Mouse (Mus musculus) layer of hippocampus, postnatal 25 days (tissue): ENCODE measurements at regions not wholly inside any gene's neighbourhood (a gene's known extent, or its start where the extent isn't known, plus 50 kb on each side); places are given as distances from the start of the nearest gene placed in this dataset.

Experiments
- DNase-seq, 2 experiments: peaks; one replicate each; pipeline ENCODE4 v3.0.0; 2022; ENCODE audit warnings: mixed read lengths in 2 of 2, low spot score in 1 of 2; ENCODE audit errors: extremely low spot score in 1 of 2

DNA sequence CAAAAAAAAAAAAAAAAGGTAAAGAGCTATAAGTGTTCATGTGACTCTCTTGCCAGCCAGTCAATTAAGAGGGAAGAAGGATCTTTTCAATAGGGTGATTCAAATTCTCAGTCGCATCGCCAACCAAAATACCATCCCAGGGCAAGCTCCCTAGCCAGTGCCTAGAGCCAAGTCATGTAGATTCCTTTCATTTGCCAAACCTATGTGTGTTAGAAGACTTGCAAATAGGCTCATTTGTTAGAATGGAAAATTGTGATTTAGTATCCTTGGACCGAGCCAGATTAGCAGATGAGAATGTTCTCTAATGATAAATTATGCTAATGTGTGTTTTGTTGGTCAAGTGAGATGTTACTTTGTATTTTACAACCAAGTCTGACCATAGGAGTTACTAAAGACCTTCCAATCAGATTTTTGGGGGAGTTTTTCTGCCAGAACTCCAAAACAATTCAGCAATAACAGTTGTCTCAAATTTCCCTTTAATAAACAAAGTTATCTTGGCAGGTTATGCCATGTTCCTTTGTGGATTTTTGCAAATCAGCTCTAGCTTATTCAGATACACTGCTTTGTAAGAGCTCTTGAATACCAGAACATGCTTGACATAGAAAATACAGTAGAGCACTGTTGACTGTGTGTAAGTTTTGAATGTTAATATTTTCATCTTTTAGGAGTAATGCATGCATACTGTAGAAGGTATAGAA lies 328.4 kb upstream of the Pard3b start:
- DNase-seq = no peak

DNA sequence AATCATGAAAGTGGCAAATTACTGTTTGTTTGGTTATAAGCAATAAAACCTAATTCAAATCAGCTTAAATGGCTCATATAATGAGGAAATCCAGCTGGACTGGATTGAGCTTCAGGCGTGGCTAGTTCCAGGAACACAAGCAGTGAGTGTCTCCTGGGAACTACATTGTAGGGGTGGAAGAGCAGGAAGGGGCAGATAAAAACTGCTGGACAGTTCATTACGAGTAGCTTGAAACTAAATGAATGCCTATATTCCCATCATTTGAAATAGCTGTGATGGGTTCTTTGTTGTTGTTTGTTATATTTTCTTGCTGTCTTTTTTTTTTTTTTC lies 327.9 kb upstream of the Pard3b start:
- no peak for DNase-seq

DNA sequence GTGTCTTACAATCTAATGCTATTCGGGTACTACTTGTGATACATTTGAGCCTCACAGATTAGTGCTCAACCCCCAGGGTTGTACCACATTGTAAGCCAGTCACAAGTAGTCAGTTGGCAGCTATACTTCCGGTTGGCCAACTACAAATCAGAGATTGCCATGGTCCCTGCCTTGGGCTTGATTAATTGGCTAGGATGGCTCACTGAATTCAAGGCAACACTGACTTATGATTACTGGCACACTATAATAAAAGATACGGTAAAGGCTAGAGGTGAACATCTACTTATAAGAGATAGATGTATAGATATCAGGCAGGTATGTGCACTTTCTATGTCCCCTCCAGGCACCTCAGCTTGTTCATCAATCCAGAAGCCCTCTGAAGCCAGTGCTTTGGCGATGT lies 325.4 kb upstream of the Pard3b start:
- DNase-seq = no peak

DNA sequence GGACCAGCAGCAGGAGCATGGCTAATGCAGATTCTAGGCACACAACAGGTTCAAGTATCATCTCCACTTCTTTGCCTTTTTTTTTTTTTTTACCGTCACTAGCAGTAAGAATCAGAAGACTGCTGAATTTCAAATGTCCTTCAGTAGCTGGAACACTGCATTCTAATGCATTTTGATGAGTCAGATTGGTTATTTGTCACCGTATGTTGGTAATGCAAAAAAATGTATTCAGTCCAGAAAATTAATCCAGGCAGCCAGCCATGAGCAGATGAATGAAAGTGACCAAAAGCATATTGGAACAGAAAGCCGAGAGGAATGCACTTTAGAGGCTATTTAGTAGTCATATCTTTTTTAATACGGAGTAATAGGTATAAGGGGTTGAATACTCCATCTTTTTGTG lies 322.4 kb upstream of the Pard3b start:
- no peak for DNase-seq

DNA sequence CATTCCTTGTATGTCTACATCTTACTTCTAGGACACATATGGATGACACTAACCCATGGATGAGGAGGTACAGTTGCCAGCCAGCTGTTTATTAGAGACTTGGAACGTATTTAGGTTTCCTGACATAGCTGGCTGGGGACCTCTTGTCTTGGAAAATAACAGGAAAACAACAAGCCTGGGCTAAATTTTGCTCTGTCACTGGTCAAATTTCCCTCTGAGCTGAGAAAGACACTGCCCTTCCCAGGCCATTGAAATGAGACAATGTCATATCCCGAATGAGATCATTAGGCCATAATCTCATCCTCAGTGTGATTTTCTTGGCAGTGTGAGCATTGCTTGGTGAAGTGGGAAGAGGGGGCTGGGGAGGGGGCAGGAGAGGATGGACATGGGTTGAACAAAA lies 321.9 kb upstream of the Pard3b start:
- DNase-seq = no peak

DNA sequence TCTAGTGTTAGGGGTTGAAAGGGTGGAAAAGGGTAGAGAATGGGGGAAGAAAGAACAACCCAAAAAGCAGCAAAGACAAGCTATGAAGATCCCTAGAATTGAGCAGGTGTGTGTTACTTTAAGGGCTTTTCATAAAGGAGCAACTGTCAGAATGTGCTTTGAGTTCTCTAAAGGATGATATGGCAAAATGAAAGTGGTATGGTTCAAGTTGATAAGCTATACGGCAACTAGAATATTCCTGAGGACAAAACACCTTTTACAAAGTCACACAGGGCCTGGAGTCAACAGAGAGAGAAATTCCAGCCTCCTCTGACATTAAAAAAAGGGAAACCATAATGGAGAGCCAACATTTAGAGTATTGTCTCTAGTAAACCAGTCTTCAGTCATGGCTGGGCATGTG lies 320.6 kb upstream of the Pard3b start:
- DNase-seq = no peak

DNA sequence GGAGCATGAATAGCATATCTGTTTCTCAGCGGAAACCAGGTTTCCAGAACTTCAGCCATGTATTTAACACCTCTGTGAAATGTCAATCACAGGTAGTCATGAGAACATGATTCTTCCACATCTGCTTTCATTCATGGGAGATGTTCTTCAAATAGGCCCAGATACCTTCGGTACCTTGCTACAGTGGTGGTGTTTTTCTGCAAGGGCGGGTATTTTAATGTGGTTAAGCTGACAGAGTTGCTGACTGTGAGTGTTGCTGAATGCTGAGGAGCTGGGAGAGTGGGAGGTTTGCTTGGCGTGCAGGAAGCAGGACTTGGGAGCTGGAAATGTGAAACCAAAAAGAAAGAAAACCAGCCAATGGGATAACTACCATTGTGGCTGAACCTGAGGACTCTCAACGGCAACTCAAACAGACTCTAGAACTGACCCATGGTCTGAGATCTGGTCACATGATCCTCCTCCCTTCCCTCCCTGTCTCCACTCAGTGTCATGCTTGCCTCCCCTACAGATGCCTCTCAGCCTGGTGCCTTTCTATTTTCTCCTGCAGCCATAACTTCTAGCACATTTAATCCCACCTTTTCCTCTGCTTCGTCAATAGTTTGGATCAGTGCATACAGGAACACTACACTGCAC lies 317.0 kb upstream of the Pard3b start:
- DNase-seq = no peak

DNA sequence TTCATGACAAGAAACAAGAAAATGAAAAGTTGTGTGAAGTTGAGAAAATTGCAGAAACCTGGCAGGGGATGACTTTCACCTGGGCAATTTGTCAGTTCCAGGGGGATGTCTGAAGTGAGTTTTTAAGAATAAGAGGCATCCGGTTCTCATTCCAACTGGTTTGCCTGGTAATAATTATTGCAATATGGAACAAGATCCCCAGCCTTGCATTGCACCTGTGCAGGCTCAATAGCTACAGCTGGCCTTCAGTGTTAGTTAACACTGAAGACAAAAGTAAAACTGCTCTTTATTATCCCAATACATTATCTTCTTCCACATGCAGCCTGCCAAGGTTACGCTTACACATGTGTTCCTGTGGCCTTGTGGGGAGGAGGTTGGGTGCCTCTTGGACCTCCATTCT lies 307.2 kb upstream of the Pard3b start:
- no peak for DNase-seq

DNA sequence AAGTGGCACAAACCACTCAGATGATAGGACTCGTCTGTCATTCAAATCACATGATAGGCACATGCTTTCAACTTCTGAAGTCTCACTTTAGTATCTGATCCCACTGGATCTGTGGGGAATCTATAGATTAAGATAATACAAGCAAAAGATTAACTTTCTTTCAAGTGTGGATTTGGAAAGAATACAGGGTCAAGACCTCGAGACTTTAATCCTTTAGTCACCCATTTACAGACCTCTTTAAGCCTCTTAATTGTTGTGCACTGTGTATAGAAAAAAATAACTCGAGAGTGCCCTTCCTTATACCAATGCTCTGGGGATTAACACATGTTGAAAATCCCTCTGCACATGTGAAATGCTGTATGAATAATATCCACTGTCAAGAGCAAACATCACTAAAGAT lies 306.7 kb upstream of the Pard3b start:
- DNase-seq = no peak

DNA sequence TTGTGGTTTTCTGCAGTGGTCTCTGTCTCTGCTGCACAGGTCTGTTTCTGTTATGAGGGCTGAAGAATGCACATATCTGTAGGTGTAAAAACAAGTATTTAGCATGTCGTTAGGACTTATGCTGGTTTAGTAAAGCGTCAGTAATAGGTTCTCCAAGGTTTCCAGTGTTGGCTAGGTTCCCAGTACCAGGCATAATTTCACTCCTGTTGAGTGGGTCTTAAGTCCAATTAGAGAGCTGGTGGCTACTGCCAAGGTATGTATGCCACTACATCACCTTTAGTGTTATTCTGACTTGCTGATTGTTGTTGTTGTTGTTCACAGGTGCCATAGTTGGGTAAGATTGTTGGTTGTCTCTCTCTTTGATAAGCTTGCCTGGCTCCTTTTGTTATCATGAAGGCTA lies 302.3 kb upstream of the Pard3b start:
- DNase-seq = no peak

DNA sequence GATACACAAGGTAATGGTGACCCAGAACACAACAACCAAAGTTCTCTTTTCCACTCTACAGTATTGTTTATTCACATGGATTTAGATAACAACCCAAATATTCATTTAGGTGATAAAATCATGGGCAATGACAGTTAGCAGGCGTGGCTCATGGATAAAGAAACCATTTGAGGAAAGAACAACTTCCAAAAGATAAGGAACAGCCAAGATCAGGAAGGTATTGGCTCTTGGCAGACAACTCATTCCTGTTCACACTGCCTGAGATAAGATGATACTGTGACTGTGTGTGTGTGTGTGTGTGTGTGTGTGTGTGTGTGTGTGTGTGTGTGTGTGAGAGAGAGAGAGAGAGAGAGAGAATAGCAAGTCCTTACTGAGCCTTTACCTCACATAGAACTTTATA lies 285.7 kb upstream of the Pard3b start:
- no peak for DNase-seq

DNA sequence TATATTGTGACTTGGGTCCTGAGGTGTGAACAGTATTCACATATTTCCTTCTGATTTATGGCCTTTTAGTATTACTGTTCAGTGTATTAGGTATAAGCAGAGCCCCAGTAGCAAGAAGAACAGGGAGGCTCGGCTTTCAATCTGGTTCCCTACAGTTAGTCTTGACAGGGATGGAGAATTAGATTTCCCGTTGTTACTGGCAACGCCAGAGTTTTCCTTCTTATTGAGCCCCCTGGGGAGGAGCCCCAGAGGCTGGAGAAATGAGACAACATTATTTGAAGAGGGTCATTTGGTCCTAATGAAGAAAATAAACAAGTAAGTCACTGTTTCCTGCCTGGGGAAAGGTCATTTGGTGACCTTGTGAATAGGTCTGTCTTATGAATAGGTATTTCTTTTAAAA lies 285.1 kb upstream of the Pard3b start:
- no peak for DNase-seq

DNA sequence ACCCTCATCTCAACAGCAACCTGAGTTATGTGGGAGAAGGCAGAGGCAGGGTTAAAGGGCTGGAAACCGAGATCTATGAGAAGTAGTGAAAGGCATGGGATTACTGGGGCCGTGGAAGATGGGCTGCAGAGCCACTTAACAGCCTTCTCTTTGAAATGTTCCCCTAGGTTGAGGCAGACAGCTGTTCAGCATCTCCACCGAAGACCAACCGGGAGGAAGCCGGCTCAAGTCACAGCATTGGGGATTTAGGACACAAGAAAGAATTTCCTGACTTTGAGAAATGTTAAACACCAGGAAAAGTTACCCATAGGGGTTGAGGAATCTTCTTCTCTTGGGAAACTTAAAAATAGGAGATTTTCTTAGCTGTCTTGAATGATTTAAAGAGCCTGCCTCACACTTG lies 283.4 kb upstream of the Pard3b start:
- DNase-seq = no peak

DNA sequence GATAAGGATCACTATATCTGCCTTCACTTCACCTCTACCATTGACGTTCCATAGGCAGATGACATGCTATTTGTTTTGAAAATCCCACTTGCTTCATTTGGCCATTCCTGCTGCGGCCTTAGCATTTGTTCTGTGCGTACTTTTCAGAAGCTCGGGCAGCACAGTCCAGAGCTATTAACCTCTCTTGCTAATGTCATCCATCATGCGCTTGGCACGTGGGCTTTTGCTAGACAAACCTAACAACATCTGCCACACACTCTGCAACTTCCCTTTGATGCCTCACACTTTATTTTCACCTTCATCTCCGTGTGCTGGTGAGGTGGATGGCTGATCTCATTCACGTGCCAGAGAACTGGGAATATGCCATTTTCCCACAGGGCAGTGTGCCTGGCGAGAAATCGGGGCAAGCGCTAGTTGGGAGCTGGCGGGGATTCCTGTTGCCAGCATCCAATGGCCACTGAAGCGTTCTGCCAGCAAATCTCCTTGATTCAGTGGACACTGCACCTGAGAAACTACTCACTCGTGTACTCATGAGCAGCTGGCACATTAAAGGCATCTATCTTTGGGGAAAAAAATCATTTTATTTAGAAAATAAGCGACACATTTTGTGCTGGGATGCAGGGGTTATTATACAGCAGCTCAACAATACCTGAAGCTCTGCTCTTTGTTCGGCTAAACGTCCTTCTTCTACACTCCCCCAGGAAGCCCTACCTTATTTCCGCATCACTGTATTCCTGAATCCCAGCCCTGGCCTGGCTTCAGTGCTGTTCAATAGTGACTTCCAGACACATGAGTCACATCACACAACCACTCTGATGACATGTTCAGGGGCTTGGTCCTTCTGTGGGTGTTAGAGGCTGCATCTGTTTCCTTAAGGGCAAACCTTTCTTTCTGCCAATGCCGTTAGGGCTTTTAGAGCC lies 279.4 kb upstream of the Pard3b start:
- no peak for DNase-seq

DNA sequence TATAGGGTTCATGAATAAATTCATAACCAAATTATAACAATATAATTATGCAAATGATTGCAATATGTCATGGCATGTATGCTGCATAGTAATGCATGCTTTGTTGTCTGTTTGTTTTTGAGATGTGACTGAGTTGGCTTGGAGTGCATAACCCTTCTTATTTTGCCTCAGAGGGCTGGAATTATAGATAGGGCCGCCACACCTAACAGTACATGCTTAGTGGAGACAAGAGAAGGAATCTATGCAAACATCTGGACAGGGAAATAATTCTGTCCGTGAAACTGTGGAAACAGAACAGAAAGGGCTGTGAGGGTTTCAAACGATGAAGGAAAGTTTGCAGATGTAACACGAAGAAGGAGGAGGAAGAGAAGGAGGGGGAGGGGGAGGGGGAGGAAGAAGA lies 266.0 kb upstream of the Pard3b start:
- no peak for DNase-seq

DNA sequence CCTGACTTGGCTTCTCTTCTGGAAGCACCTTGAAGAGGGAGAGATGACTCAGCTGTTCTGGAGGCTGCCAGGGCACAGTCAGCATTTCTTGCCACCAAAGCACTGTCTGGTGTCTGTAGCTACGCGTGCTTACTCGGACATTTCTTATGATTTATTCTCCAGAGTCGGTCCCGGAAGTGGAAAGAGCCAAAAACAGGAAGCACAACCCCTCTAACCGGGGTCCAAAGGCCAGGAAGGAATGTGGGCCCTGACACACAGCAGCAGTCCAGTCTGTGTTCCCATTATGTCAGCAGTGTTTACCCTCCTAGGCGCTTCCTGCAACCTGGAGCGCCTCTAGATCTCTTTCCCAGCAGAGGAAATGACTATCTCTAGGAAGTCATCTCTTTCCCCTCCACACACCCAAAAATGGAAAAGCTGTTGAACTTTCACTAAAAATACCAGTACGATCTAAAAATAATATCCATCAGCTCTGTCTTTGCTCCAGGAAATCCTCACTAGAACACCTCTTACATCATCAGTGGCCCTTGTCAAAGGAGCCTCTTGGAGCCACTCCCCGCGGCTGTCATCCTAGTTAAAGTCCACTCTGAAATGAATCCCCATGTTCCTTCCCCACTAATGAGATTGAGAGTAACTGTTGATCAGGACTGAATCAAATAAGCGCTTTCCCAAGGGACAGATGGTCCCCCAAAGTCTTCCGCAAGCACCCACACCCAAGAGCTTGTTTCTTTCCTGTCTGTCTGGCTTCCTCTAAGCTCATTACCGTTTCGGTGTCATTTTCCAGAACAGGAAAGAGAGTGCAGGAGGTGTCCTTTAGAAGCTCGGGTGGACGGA lies 264.7 kb upstream of the Pard3b start:
- no peak for DNase-seq

DNA sequence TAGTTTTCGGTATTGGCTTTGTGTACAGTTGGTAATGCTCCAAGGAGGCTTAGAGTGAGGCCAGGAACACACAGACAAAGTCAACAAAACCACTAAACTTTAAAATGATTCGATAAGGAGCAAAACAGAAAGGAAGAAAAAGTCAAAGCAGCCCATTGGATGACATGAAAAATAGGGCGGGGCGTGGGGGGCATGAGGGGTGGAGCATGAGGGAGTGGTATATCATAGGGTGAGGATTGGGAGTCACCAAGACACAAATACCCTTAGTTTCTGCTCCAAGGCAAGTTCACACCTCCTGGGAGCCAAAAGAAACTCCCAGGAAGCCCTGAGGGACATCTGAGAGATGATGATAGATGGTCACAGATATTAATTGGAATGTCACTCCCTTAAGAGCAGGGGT lies 262.2 kb upstream of the Pard3b start:
- DNase-seq = no peak

DNA sequence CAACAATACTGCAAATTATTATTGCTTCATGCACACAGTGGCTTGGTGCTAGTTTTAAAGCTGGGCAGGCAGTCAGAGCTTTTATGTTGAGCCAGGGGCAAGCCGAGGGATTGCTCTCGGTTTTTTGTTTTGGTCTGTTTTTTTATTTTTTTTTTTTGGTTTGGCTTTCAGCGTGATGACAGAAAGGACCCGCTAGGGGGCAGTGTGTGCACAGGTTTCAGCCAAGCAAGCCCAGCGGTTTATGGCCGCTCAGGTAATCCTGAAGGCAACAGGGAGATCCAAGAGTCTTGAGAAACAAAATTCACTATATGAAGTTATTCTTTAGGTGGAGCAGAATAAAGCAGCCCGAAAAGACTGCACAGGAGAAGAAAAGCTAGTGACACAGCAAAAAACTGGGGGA lies 261.6 kb upstream of the Pard3b start:
- peak; percentile 55 to 82 for DNase-seq

DNA sequence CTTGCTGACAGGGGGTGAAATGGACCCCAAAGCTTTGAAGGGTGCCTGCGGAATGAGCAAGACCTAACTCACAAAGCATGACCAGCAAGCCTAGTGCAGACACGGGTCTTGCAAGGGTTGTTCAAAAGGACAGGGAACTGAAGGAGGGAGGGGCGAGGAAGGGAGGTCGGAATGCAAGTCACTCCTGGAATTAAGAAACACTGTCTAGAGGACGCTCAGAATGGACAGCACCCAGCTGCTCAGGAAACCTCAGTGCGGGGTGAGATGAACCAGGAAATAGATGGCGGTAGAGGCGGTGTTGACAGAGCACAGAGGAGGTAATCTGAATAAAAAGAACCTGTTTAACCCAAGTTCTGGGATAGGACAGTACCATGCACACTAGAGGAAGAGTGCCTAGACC lies 260.4 kb upstream of the Pard3b start:
- DNase-seq = no peak

DNA sequence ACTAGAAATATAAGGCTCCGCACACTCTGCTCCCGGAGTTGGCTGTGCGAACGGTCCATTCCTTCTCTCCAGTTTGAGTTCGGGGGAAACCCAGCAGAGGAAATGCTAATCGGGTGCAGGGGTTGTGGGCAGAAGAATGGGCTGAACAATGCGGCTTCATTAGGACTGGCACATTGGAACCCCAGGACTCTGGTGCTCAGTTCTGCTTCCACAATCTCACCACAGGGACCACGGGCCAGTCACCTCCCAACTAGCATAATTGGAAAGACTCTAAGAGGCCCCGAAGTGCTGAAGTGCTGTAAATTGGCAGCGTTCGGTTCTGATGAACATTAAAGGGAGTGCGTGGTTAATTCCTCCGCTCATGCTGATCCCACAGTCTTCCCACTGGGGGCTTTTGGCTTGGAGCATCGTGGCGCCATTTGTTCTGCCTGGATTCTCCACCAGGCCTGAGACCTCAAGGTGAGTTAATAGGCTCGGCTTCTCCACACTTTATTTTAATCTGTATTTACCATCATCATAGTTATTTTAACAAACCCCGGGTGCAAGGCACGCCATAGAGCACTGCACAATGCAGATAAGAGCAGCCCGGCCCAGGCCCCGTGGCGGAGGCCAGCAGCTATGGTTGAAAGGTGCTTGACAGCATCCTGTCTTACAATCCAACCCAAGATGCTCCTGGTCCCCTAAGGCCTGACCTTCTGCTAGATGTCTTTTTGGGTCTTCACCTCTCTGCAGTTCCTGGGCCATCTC lies 258.7 kb upstream of the Pard3b start:
- no peak for DNase-seq
